Mouse (Mus musculus) G1E (cell line): Measurements from ENCODE around the gene N4bp1.

Source experiments
- CTCF ChIP-seq: IDR thresholded peaks from 2 replicates; pipeline ENCODE4 v1.5.1; 2012; ENCODE audit warnings: low read depth, low read length, inconsistent platforms, mixed read lengths
- GATA1 ChIP-seq: IDR thresholded peaks from 2 replicates; pipeline ENCODE4 v1.6.1; 2012; ENCODE audit warnings: borderline replicate concordance, low read length, inconsistent platforms, mixed read lengths
- TAL1 ChIP-seq: conservative IDR thresholded peaks from 2 replicates; pipeline ENCODE4 v1.6.1; 2012; ENCODE audit warnings: low read depth, low read length, inconsistent platforms, mixed read lengths

DNA sequence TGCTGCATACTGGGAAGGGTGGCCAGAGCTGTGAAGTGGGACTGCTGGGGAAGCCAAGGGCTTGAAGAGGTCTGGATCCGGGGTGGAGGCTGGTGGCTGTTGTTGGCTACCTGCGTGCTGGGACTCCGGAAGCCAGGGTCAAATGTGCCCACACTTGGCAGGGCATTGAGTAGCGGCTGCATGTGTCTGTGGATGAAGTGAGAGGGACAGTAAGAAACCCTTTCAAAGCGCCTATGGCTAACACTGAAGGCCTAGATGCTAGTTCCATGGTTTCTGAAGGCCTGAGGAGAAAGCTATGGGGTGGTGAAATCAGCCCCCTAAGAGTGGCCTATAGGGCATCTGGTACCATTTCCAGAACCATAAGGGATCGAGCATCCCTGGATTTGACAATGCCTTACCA, 40.2 kb downstream of the N4bp1 start:
- no peak for TF ChIP-seq TAL1
- no peak for TF ChIP-seq CTCF
- no peak for TF ChIP-seq GATA1
